Mouse (Mus musculus) CH12F3 (cell line): ENCODE results near the gene Wdr18.

Experiments used
- in situ Hi-C: fragments of 300-500 bp; cut with MboI; formaldehyde crosslinking; loops from 2 replicates; pipeline ENCODE4 v1.14.3; 2020; ENCODE audit warnings: low sequenced_read_pairs

Gene Wdr18

DNA sequence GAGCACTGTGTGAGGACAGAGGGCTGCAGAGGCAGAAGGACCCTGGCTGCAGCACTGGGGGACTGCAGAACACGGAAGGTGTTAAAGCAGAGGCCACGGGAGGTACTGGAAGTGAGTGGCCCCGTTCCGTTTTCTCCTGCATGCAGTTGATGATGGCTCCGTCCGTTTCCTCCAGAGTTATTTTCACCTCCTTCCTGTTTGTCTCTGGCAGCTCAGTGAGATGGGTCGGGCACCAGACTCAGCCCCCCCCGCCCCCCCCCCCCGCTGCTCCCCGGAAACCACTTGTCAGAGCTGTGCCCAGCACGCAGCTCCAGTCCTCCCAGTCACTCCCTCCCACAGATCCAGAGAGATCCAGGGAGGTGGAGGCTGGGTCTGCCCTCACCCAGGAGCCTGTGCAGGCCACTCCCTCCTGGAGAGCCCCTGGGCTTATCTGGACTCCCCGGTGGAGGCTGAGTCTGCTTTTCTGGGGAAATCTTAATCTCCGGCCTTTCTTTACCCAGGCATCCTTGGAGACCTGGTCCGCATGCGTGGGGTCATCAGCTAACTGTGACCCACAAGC lies 58.9 kb downstream of the Wdr18 start:
- in situ Hi-C loops = no loop called here

DNA sequence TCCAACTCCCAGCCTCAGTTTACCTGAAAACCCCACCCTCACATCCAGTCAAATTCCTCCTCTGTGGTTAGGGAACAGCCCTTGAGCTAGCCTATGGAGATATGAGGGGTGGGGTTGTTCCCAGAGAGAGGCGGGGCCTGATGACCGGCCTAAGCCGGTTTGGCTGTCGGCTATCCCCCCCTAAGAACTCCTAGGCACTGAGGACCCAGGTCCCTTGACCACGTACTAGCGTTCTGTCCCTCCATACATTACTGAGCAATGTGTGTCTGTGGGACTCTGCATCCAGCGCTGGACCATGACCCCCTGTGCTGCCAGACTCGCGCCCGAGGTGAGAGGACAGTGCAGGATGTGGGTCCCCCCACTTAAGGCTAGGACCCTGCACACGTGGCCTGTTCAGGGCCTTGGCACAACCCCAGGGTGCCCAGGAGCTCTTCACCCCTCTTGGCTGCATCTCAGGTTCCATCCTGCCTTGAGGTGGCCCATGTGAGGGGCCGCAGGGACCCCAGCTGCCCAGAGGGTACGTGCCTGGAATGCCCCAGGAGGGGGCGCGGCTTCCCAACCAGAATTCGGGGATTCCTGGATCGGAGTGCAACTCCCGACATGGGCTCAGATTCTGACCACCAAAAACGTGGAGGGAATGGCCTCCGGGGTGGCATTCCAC lies 59.6 kb downstream of the Wdr18 start:
- in situ Hi-C loops = no loop called here
